Mouse (Mus musculus) brain, adult 2 months (tissue): ENCODE measurements around the gene Nek3.

Source experiments
- DNase-seq: peaks from one replicate; pipeline ENCODE4 v3.0.0; 2011; ENCODE audit warnings: low read depth, low spot score

Gene Nek3

GRCm38 (mm10) chr8:22143764-22144491 is 22.3 kb downstream of the Nek3 start:
- DNase-seq, result peak; percentile 52

GRCm38 (mm10) chr8:22142592-22142991 is 23.6 kb downstream of the Nek3 start:
- no peak for DNase-seq

- no peak for DNase-seq
Measured at GRCm38 (mm10) chr8:22141836-22142385, 24.3 kb downstream of the Nek3 start.

GRCm38 (mm10) chr8:22136462-22136861 is 29.8 kb downstream of the Nek3 start:
- DNase-seq, result peak; percentile 75

GRCm38 (mm10) chr8:22134750-22135135 is 31.5 kb downstream of the Nek3 start:
- DNase-seq, result no peak

GRCm38 (mm10) chr8:22134078-22134749 is 32.0 kb downstream of the Nek3 start:
- DNase-seq, result peak; percentile 24

GRCm38 (mm10) chr8:22132062-22132461 is 34.2 kb downstream of the Nek3 start:
- no peak for DNase-seq

- DNase-seq, result peak; percentile 31
Measured at GRCm38 (mm10) chr8:22124220-22125152, 41.7 kb downstream of the Nek3 start, which contains the start of gene Nek5. Gene Nek5 (minus strand): TSS chr8:22125053.

GRCm38 (mm10) chr8:22107020-22107419 is 59.2 kb downstream of the Nek3 start:
- DNase-seq, result no peak

GRCm38 (mm10) chr8:22091568-22091967 is 74.7 kb downstream of the Nek3 start:
- no peak for DNase-seq

- no peak for DNase-seq
Measured at GRCm38 (mm10) chr8:22089226-22089625, 77.0 kb downstream of the Nek3 start.

GRCm38 (mm10) chr8:22079313-22080007 is 86.8 kb downstream of the Nek3 start:
- DNase-seq, result no peak
